Mouse (Mus musculus) midbrain, embryonic 14.5 days (tissue): Measurements from ENCODE around the gene Prr19. TPM values are rescaled to one million over a fixed set of nuclear protein-coding genes. Genes with fewer than 3 reads are reported as not detected.

Experiments
- ATAC-seq: fragments of 200-750 bp; cut with Nextera tagmentation; 2 replicates; pipeline ENCODE4 v1.8.0; 2017; ENCODE audit warnings: moderate number of reproducible peaks, moderate library complexity; ENCODE audit not compliant: low FRiP score, low TSS enrichment
- DNase-seq: peaks from one replicate; pipeline ENCODE4 v3.0.0-alpha.2; 2015
- H3K27ac ChIP-seq: fragments of 300-500 bp; sonication (generic); replicated peaks from 2 replicates; pipeline ENCODE4 v1.5.1; 2014; ENCODE audit warnings: mild to moderate bottlenecking, low read depth, low read length, moderate library complexity
- H3K27me3 ChIP-seq: fragments of 300-500 bp; sonication (generic); 2 replicates; pipeline ENCODE4 v1.6.1; 2014; ENCODE audit warnings: low read length, control low read depth, mixed read lengths; ENCODE audit not compliant: control insufficient read depth, insufficient read depth
- H3K36me3 ChIP-seq: fragments of 300-500 bp; sonication (generic); 2 replicates; pipeline ENCODE4 v1.6.1; 2014; ENCODE audit warnings: low read length, control low read depth; ENCODE audit not compliant: control insufficient read depth, insufficient read depth
- H3K4me1 ChIP-seq: fragments of 300-500 bp; sonication (generic); 2 replicates; pipeline ENCODE4 v1.6.1; 2014; ENCODE audit warnings: mild to moderate bottlenecking, antibody characterized with exemption, low read length, control low read depth; ENCODE audit not compliant: control insufficient read depth, insufficient read depth
- H3K4me2 ChIP-seq: fragments of 300-500 bp; sonication (generic); 2 replicates; pipeline ENCODE4 v1.6.1; 2014; ENCODE audit warnings: mild to moderate bottlenecking, low read length, moderate library complexity
- H3K4me3 ChIP-seq: fragments of 300-500 bp; sonication (generic); replicated peaks from 2 replicates; pipeline ENCODE4 v1.5.1; 2014; ENCODE audit warnings: low read depth, low read length
- H3K9ac ChIP-seq: fragments of 300-500 bp; sonication (generic); replicated peaks from 2 replicates; pipeline ENCODE4 v1.6.1; 2014; ENCODE audit warnings: mild to moderate bottlenecking, low read length, moderate library complexity
- H3K9me3 ChIP-seq: fragments of 300-500 bp; sonication (generic); 2 replicates; pipeline ENCODE4 v1.6.1; 2016; ENCODE audit warnings: low read length, control low read depth, mixed read lengths; ENCODE audit not compliant: control insufficient read depth
- WGBS: fragments of 180-500 bp; shearing (Covaris S2); extraction: QIAGEN DNeasy Blood & Tissue Kit; methylation state at CpG from one replicate; pipeline ENCODE4 v1.1.7; 2014; 5-methylcytosine and 5-hydroxymethylcytosine counted together
- polyA plus RNA-seq: library from polyadenylated mRNA; unstranded; fragments of >200 nt; fragmentation: Nextera tagmentation; extraction: Ambion mirVana; gene quantifications from 2 replicates; pipeline ENCODE4 v1.2.1, GENCODE M21; 2014

Prr19 gene
- polyA plus RNA-seq, 1 experiment from 2014 or later, result 3.0 TPM

DNA sequence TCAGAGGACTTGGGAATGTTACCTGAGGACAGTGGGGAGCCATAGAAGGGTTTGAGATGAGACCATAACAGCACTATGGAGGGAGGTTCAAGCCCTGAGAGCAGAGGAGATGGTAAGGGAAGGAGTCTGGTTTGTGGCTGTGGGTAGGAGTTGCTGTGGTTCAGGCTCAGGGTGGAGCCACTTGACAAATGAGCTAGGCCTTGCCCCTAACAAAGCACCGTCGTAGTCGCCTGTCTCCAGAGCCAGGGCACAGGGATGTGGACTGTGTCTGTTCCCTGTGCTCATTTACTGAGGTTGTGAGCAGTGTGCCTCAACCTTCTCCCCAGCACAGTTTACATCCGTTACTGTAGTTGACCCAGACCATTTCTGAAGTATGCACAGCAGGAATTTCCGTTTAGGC, 26.6 kb upstream of the Prr19 start:
- Histone ChIP-seq H3K9ac (no peak overlapping the region), H3K36me3 (peaks cover 32% of the 10 kb centered on the region), H3K9me3 (no peaks in the 10 kb centered on the region), H3K4me2 (no peak overlapping the region), H3K4me3 (no peak overlapping the region), H3K27me3 (no peaks in the 10 kb centered on the region), H3K27ac (no peak overlapping the region), H3K4me1 (peaks cover 27% of the 10 kb centered on the region)
- DNase-seq, result no peak
- no peak for ATAC-seq
- 81% methylated on average over 5 of the region's 5 CpGs for WGBS

- Histone ChIP-seq H3K9me3 (no peaks in the 10 kb centered on the region), H3K27ac (no peak overlapping the region), H3K4me2 (no peak overlapping the region), H3K36me3 (peaks cover 32% of the 10 kb centered on the region), H3K4me3 (no peak overlapping the region), H3K4me1 (peaks cover 27% of the 10 kb centered on the region), H3K27me3 (no peaks in the 10 kb centered on the region), H3K9ac (peak overlapping the region; percentile 29; the same call in 1 of the 2 replicates)
- DNase-seq (no peak), ATAC-seq (no peak)
- whole genome bisulfite sequencing, result 93% methylated on average over 3 of the region's 3 CpGs
Observed at GRCm38 (mm10) chr7:25274996-25275395, 26.2 kb upstream of the Prr19 start.

DNA sequence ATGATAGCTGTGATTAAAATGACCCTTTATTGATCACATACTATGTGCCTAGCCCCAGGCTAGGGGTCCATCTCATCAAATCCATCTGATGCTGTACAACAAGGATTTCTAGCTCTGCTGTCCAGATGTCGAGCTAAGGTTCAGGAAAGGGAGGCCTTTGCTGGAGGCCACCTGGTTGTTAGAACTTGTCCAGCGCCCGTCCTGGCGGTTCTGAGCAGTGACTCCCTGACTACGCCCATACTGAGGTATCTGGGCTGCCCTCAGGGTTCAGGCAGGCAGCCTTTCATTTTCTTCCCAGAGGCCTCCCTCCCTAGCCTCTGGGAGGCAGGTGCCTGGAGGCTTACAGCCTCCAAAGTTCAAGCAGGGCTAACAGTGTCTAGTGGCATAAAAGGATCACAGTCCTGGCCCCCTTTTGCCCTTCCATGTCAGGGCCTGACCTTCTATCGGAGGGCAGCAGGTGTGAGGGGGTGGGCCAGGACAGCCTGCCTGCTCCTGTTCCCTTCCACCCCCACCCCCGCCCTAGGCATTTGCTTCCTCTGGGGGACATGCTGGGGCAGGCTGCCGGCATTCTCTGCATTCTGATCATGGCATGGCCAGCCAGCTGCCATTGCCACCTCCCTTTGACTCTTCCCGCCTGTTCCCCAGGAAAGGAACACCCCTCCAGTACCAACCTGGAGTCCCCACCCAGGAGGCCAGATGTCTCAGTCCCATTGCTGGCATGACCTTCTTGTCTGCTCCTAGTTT, 25.5 kb upstream of the Prr19 start:
- Histone ChIP-seq H3K9ac (peak overlapping the region; percentile 29; the same call in 1 of the 2 replicates), H3K27me3 (no peaks in the 10 kb centered on the region), H3K4me2 (no peak overlapping the region), H3K27ac (no peak overlapping the region), H3K36me3 (peaks cover 32% of the 10 kb centered on the region), H3K4me1 (peaks cover 32% of the 10 kb centered on the region), H3K9me3 (no peaks in the 10 kb centered on the region), H3K4me3 (no peak overlapping the region)
- 67% methylated on average over 9 of the region's 9 CpGs for WGBS
- no peak for ATAC-seq
- no peak for DNase-seq

DNA sequence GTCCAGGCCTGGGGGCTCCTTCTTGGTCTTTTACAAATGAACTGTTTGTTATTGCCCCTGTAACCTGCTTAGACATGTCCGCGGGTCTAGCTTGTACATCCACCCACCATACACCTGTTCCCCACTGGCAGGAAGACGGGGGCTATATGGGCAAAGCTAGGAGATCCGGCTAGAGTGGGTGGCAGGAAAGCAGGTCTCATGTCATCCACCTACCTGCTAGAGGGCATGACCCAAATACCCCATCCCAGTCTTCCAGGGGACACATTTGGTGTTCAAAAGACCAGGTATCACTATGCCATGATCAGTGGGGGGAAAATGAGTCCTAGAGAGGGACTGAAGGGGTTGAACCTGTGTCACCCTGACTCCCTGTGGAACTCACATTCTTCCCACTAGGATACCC, 23.8 kb upstream of the Prr19 start:
- Histone ChIP-seq H3K4me1 (peaks cover 41% of the 10 kb centered on the region), H3K36me3 (peaks cover 19% of the 10 kb centered on the region), H3K9me3 (no peaks in the 10 kb centered on the region), H3K4me2 (peak overlapping the region; percentile 83), H3K27ac (peak overlapping the region; percentile 99; the same call in 1 of the 2 replicates), H3K27me3 (no peaks in the 10 kb centered on the region), H3K9ac (peak overlapping the region; percentile 3; the same call in 1 of the 2 replicates), H3K4me3 (no peak overlapping the region)
- DNase-seq (no peak), ATAC-seq (no peak)
- WGBS, result 91% methylated on average over 4 of the region's 4 CpGs

DNA sequence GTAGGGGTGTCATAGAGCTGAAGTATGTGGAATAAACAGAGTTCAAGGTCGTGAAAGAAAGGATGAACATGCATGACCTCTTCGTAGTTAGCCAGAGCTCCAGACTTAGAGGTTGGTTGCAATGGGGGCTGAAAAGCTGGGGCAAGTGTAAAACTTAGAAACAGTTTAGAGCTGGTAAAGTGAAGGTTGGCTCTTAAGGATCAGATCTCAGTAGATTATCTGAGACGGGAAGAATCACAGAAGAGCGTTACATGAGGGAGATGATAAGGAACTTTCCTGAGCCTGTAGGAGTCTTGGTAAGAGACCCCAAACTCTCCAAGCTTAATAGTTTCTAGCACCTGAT, 23.2 kb upstream of the Prr19 start:
- Histone ChIP-seq H3K27me3 (no peaks in the 10 kb centered on the region), H3K4me1 (peaks cover 42% of the 10 kb centered on the region), H3K9ac (peak overlapping the region; percentile 81), H3K9me3 (no peaks in the 10 kb centered on the region), H3K27ac (peak overlapping the region; percentile 99), H3K36me3 (peaks cover 14% of the 10 kb centered on the region), H3K4me3 (peak overlapping the region; percentile 63), H3K4me2 (peak overlapping the region; percentile 83)
- DNase-seq (no peak), ATAC-seq (no peak)
- 14% methylated on average over 4 of the region's 4 CpGs for WGBS

DNA sequence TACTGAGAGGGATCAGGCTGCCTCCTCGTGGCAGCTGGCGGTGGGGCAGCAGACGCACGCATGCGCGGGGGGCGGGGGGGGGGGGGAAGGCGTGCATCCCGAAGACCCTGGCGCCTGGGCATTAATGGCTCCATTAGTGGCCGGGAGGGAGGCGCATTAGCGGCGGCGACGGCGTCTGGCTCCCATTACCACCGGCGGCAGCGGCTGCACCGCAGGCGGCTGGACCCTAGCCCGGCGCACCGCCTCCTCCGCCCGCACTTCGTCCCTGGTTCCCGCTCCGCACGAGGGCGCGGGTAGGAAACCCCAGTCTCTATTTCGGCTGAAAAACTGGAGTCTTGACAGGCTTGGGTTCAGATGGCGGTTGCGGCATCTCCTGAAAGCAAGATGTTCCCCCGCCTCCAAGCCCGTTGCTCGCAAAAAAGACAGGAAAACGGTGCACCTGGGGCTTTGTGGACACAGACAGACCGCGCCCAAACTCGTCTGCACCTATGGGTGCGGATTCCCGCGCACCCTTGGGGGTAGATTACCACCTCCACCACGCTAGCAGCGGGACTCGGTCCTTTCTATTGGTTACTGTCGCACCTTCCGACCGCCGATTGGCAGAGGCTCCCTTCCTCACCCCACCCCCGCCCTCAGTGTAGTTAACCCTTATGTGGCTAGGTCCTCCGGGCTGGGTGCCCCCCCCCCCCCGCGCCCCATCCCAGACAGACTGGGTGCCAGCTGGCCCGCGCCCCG, 22.7 kb upstream of the Prr19 start:
- Histone ChIP-seq H3K4me3 (peak overlapping the region; percentile 63), H3K9me3 (no peaks in the 10 kb centered on the region), H3K27ac (peak overlapping the region; percentile 99), H3K4me2 (peak overlapping the region; percentile 83), H3K27me3 (no peaks in the 10 kb centered on the region), H3K36me3 (peaks cover 8% of the 10 kb centered on the region; the same call in 1 of the 2 replicates), H3K9ac (peak overlapping the region; percentile 81), H3K4me1 (peaks cover 47% of the 10 kb centered on the region)
- under 1% methylated on average over 53 of the region's 60 CpGs for WGBS
- DNase-seq (peak; percentile 93), ATAC-seq (peak; percentile 67)

DNA sequence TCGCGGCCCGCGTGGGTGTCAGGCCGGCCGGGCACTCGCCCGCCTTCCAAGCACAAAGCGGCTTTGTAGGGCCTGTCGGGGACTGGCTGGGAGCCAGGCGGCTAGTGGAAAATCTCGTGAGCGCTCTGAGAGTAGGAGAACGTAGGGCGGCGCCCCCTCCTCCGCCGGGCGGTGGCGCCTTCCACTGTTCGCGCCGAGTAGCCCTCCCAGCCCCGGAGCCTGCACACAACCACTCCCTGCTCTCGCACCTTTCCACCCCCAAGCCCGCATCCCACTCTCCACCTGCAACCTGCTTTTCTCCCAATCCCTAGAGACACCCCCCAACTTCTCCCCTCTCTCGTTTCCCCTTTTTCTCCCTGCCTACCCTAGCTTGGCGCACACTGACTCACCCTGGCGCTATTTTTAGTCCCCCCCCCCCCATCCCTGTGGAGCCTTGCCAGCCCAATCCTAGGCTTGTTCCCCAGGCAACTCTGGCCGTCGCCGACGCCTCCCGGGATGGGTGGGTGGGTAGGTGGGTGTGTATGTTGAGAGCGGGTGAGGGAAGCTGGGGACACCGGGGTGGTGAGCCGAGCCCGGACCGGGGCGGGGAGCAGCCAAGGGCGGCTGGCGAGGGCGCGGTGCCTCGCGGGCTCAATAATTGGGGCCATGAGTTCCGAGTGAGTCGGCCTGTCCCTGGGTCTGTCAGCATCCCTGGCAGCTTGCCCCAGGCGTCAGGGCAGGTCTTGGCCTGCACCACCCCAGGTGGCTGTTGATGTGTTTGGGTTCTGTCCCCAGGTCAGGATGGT, 21.9 kb upstream of the Prr19 start:
- Histone ChIP-seq H3K4me2 (peak overlapping the region; percentile 83), H3K4me1 (peaks cover 51% of the 10 kb centered on the region), H3K9ac (peak overlapping the region; percentile 81), H3K9me3 (no peaks in the 10 kb centered on the region), H3K27me3 (no peaks in the 10 kb centered on the region), H3K36me3 (0 out of 2 replicates have a peak, but pooled peaks cover 6% of the 10 kb centered on the region), H3K27ac (peak overlapping the region; percentile 99), H3K4me3 (peak overlapping the region; percentile 63)
- peak; percentile 57 for ATAC-seq
- WGBS, result under 1% methylated on average over 48 of the region's 49 CpGs
- peak; percentile 94 for DNase-seq

DNA sequence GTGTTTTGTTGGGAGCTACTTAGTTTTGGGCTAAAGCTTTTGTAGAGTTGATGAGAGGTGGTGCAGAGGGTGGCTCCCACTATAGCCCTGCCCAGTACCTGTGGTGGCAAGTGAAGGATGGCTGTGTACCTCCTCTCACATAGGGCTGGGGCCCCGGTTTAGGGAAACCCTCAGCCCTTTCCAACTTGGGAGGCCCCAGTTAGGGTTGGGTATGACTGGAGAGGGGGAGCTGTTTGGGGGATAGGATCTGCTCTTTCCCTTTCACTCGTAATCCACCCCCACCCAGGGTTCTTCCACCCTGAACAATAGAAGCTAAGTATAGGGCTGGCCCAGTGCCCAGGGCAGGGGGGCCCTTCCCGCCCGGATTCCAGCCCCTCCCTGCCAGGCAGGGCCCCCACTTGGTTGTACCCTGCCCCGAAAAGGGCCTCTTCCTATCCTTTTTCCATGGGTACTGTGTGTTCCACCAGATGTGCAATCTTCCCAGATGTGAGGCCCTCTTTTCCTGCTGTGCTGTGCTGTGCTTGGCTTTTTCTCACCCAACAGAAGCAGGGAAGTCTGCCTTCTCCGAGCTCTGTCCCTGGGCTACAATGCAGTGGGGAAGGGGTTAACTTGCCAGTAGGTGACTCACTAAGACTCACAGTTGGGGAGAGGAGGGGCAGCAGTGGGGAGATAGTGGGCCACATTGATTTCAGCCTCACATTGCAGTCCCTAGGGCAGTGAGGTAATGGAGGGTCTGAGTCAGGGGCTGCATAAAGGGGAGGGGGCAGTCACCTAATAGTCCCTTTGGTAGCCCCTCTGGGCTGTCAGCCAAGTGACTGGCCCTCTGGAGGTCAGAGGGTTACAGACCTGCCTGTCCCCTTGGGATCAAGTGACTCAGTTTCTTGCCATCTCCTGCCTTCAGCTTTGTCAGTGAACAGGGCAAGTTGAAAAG, 21.1 kb upstream of the Prr19 start:
- H3K4me1 ChIP-seq, result peaks cover 57% of the 10 kb centered on the region
- peak overlapping the region; percentile 83 for H3K4me2 ChIP-seq
- no peaks in the 10 kb centered on the region for H3K27me3 ChIP-seq
- peak; percentile 65 for DNase-seq
- ATAC-seq, result no peak
- H3K36me3 ChIP-seq, result peaks cover 6% of the 10 kb centered on the region
- H3K4me3 ChIP-seq, result peak overlapping the region; percentile 63
- WGBS, result 0% methylated on average over 6 of the region's 6 CpGs
- peak overlapping the region; percentile 81 for H3K9ac ChIP-seq
- no peaks in the 10 kb centered on the region for H3K9me3 ChIP-seq
- H3K27ac ChIP-seq, result peak overlapping the region; percentile 99
